Mouse (Mus musculus): Measurements from ENCODE around the gene Tmie. TPM values are rescaled to one million over a fixed set of nuclear protein-coding genes. Genes with fewer than 3 reads are reported as not detected.
A peak's percentile ranks its signal among the peaks of the same experiment; 100 is the strongest.

The Tmie gene
- polyA plus RNA-seq, 1 experiment from 2014 or later, result 6.0 TPM

DNA sequence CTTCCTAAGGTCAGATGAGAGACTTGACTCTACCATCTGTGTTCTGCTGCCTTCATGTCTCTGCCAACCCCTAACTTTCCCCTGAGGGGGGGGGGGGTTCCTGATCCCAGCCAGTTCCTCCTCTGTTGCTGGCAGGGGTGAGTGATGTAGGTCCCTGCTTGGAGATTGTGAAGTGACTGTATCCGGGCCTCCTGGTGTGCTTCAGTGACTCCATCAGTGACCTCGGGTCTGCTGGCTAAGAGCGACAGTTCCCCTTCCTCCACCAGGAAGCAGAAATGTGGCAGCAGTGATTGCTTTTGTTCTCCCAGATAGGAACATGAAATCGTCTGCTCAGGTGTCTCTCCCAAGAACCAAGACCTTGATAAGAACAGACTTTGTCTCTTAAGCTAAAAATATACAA, 23.0 kb downstream of the Tmie start:
- ATAC-seq (no peak), DNase-seq (no peak)
- Histone ChIP-seq H3K4me2 (ENCODE audit: low read depth, low read length) (no peak overlapping the region), H3K9me3 (ENCODE audit: low read length) (no peaks in the 10 kb centered on the region), H3K4me1 (ENCODE audit: insufficient read depth) (peaks cover 3% of the 10 kb centered on the region), H3K27ac (ENCODE audit: low read depth) (no peak overlapping the region), H3K4me3 (ENCODE audit: low read depth, low read length) (no peak overlapping the region), H3K27me3 (ENCODE audit: insufficient read depth, low read length) (peaks cover 5% of the 10 kb centered on the region; the same call in 1 of the 2 replicates), H3K9ac (replicated peaks) (no peak overlapping the region), H3K36me3 (replicated peaks; ENCODE audit: insufficient read depth, low read length) (no peaks in the 10 kb centered on the region)
- TF ChIP-seq CTCF (IDR thresholded peaks at IDR 0.05; ENCODE audit: low read depth) (no peak), EP300 (IDR thresholded peaks at IDR 0.05; ENCODE audit: low read depth) (peak; percentile 7; the same call in 1 of the 2 replicates)
- WGBS (ENCODE audit: insufficient replicate concordance), result 19% methylated on average over 4 of the region's 4 CpGs

GRCm38 (mm10) chr9:110855903-110856302, 24.0 kb downstream of the Tmie start:
- H3K27me3 ChIP-seq (ENCODE audit: insufficient read depth, low read length), result peaks cover 5% of the 10 kb centered on the region; the same call in 1 of the 2 replicates
- ATAC-seq (no peak), DNase-seq (no peak)
- no peaks in the 10 kb centered on the region for H3K36me3 ChIP-seq (replicated peaks; ENCODE audit: insufficient read depth, low read length)
- H3K27ac ChIP-seq (ENCODE audit: low read depth), result no peak overlapping the region
- peaks cover 3% of the 10 kb centered on the region for H3K4me1 ChIP-seq (ENCODE audit: insufficient read depth)
- TF ChIP-seq EP300 (IDR thresholded peaks at IDR 0.05; ENCODE audit: low read depth), result no peak
- no peak for TF ChIP-seq CTCF (IDR thresholded peaks at IDR 0.05; ENCODE audit: low read depth)
- H3K4me2 ChIP-seq (ENCODE audit: low read depth, low read length), result no peak overlapping the region
- H3K9me3 ChIP-seq (ENCODE audit: low read length), result no peaks in the 10 kb centered on the region
- H3K9ac ChIP-seq (replicated peaks), result no peak overlapping the region
- 70% methylated on average over 7 of the region's 7 CpGs for WGBS (ENCODE audit: insufficient replicate concordance)
- no peak overlapping the region for H3K4me3 ChIP-seq (ENCODE audit: low read depth, low read length)

- Histone ChIP-seq H3K27ac (ENCODE audit: low read depth) (no peak overlapping the region), H3K36me3 (replicated peaks; ENCODE audit: insufficient read depth, low read length) (no peaks in the 10 kb centered on the region), H3K4me2 (ENCODE audit: low read depth, low read length) (no peak overlapping the region), H3K27me3 (ENCODE audit: insufficient read depth, low read length) (no peaks in the 10 kb centered on the region), H3K9ac (replicated peaks) (no peak overlapping the region), H3K4me1 (ENCODE audit: insufficient read depth) (no peaks in the 10 kb centered on the region), H3K9me3 (ENCODE audit: low read length) (no peaks in the 10 kb centered on the region), H3K4me3 (ENCODE audit: low read depth, low read length) (no peak overlapping the region)
- WGBS (ENCODE audit: insufficient replicate concordance), result 81% methylated on average over 7 of the region's 7 CpGs
- TF ChIP-seq EP300 (IDR thresholded peaks at IDR 0.05; ENCODE audit: low read depth) (no peak), CTCF (IDR thresholded peaks at IDR 0.05; ENCODE audit: low read depth) (no peak)
- no peak for ATAC-seq
- no peak for DNase-seq
Observed at GRCm38 (mm10) chr9:110849162-110849561, 30.8 kb downstream of the Tmie start.

DNA sequence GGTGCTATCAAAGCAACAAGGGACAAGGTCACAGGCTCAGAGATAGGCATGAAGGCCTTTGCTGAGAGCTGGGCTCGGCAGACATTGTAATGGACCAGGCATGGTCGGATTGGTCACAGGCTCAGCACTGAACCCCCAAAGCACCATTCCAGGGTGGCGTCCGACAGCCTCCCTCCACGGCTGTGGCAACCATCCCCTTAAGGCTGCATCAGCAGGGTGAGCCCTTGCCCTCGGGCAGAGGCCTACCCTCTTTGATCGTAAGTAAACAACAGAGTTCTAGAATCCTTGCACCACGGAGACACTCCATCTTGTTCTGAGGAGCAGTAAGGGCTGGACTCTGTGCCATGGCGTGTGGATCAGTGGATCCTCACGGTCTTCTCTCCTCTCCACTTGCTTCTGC, 35.7 kb downstream of the Tmie start, which contains the start of gene Prss46:
Gene Prss46 (plus strand): TSS at position 301 of the 400 bp plus-strand sequence.
- Histone ChIP-seq H3K9ac (replicated peaks) (no peak within 1 kb of the TSS), H3K36me3 (replicated peaks; ENCODE audit: insufficient read depth, low read length) (no peaks in the 10 kb centered on the region), H3K4me1 (ENCODE audit: insufficient read depth) (peaks cover 9% of the 10 kb centered on the region), H3K27ac (ENCODE audit: low read depth) (no peak within 1 kb of the TSS), H3K4me3 (ENCODE audit: low read depth, low read length) (no peak within 1 kb of the TSS), H3K9me3 (ENCODE audit: low read length) (no peaks in the 10 kb centered on the region), H3K4me2 (ENCODE audit: low read depth, low read length) (no peak within 1 kb of the TSS), H3K27me3 (ENCODE audit: insufficient read depth, low read length) (no peaks in the 10 kb centered on the region)
- TF ChIP-seq CTCF (IDR thresholded peaks at IDR 0.05; ENCODE audit: low read depth) (no peak), EP300 (IDR thresholded peaks at IDR 0.05; ENCODE audit: low read depth) (no peak)
- ATAC-seq, result no peak
- 70% methylated on average over 10 of the region's 10 CpGs for WGBS (ENCODE audit: insufficient replicate concordance)
- DNase-seq, result no peak

DNA sequence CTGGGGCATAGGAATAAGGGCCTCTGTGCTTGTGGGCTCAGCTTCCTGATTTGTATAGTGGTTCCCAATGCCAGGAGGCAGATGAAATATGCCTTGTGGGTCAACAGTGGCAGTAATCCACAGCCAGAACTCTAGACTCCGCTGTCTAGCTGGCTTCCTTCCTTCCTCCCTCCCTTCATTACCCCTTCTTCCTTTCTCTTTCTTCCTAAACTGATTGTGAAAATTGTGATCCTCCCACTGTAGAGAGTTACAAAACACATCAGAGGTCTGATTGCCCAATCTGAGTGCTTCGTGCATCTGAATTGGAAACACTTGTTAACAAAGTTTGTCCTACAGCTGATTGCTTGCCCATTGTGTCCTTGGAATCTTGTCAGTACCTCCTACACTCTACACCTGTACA, 38.5 kb downstream of the Tmie start:
- no peak for TF ChIP-seq EP300 (IDR thresholded peaks at IDR 0.05; ENCODE audit: low read depth)
- TF ChIP-seq CTCF (IDR thresholded peaks at IDR 0.05; ENCODE audit: low read depth), result no peak
- Histone ChIP-seq H3K27ac (ENCODE audit: low read depth) (peak overlapping the region; percentile 30; the same call in 1 of the 2 replicates), H3K9me3 (ENCODE audit: low read length) (no peaks in the 10 kb centered on the region), H3K36me3 (replicated peaks; ENCODE audit: insufficient read depth, low read length) (no peaks in the 10 kb centered on the region), H3K4me3 (ENCODE audit: low read depth, low read length) (no peak overlapping the region), H3K27me3 (ENCODE audit: insufficient read depth, low read length) (no peaks in the 10 kb centered on the region), H3K9ac (replicated peaks) (no peak overlapping the region), H3K4me2 (ENCODE audit: low read depth, low read length) (no peak overlapping the region), H3K4me1 (ENCODE audit: insufficient read depth) (peaks cover 9% of the 10 kb centered on the region)
- no peak for DNase-seq
- 19% methylated on average over 2 of the region's 2 CpGs for WGBS (ENCODE audit: insufficient replicate concordance)
- peak; percentile 50 for ATAC-seq

DNA sequence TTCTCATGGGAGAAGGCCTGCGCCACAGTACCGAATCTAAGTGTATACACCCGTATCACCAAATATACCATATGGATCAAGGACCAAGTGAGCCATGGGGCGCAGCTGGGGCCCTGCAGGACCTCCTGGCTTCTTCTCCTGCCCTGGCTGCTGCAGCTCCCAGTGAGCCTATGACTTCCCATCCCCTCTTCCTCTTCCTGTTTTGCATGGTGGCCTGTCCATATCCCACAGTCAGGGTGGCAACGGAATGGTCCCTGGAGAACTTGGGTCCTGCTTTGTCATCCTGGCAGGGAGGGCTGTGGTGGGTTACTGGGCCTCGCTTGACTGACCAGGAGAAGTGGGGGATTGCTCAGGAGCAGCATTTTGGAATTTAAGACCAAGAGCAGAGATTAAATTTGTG, 39.0 kb downstream of the Tmie start:
- Histone ChIP-seq H3K4me3 (ENCODE audit: low read depth, low read length) (no peak overlapping the region), H3K27ac (ENCODE audit: low read depth) (peak overlapping the region; percentile 30; the same call in 1 of the 2 replicates), H3K36me3 (replicated peaks; ENCODE audit: insufficient read depth, low read length) (no peaks in the 10 kb centered on the region), H3K27me3 (ENCODE audit: insufficient read depth, low read length) (no peaks in the 10 kb centered on the region), H3K9me3 (ENCODE audit: low read length) (no peaks in the 10 kb centered on the region), H3K4me1 (ENCODE audit: insufficient read depth) (peaks cover 9% of the 10 kb centered on the region), H3K4me2 (ENCODE audit: low read depth, low read length) (no peak overlapping the region), H3K9ac (replicated peaks) (no peak overlapping the region)
- no peak for DNase-seq
- TF ChIP-seq CTCF (IDR thresholded peaks at IDR 0.05; ENCODE audit: low read depth), result no peak
- 69% methylated on average over 6 of the region's 6 CpGs for WGBS (ENCODE audit: insufficient replicate concordance)
- no peak for ATAC-seq

- H3K9ac ChIP-seq (replicated peaks), result no peak overlapping the region
Observed at GRCm38 (mm10) chr9:110836112-110836511, 43.8 kb downstream of the Tmie start.

More at GRCm38 (mm10) chr9:110836112-110836511, 43.8 kb downstream of the Tmie start:
- ATAC-seq (no peak), DNase-seq (no peak)
- H3K27me3 ChIP-seq (ENCODE audit: insufficient read depth, low read length), result no peaks in the 10 kb centered on the region
- no peaks in the 10 kb centered on the region for H3K36me3 ChIP-seq (replicated peaks; ENCODE audit: insufficient read depth, low read length)
- no peak overlapping the region for H3K4me2 ChIP-seq (ENCODE audit: low read depth, low read length)
- no peak overlapping the region for H3K4me3 ChIP-seq (ENCODE audit: low read depth, low read length)
- H3K27ac ChIP-seq (ENCODE audit: low read depth), result no peak overlapping the region
- TF ChIP-seq EP300 (IDR thresholded peaks at IDR 0.05; ENCODE audit: low read depth) (no peak), CTCF (IDR thresholded peaks at IDR 0.05; ENCODE audit: low read depth) (no peak)
- peaks cover 4% of the 10 kb centered on the region for H3K4me1 ChIP-seq (ENCODE audit: insufficient read depth)
- H3K9me3 ChIP-seq (ENCODE audit: low read length), result no peaks in the 10 kb centered on the region
- WGBS (ENCODE audit: insufficient replicate concordance), result 64% methylated on average over 2 of the region's 2 CpGs
